Mouse (Mus musculus) heart, postnatal 0 days (tissue): ENCODE measurements at regions not wholly inside any gene's neighbourhood (a gene's known extent, or its start where the extent isn't known, plus 50 kb on each side); places are given as distances from the start of the nearest gene placed in this dataset.

Experiments used
- ATAC-seq: fragments of 200-750 bp; cut with Nextera tagmentation; 2 replicates; pipeline ENCODE4 v1.8.0; 2017; ENCODE audit warnings: low read depth, moderate number of reproducible peaks, moderate library complexity; ENCODE audit not compliant: insufficient read depth
- DNase-seq: peaks from one replicate; pipeline ENCODE4 v3.0.0-alpha.2; 2016; ENCODE audit warnings: low spot score
- H3K27ac ChIP-seq: fragments of 300-500 bp; sonication (generic); 2 replicates; pipeline ENCODE4 v1.5.1; 2014; ENCODE audit warnings: low read depth, mild to moderate bottlenecking
- H3K27me3 ChIP-seq: fragments of 300-500 bp; sonication (generic); 2 replicates; pipeline ENCODE4 v1.6.1; 2014; ENCODE audit warnings: low read length, mixed read lengths; ENCODE audit not compliant: control insufficient read depth, insufficient read depth
- H3K36me3 ChIP-seq: fragments of 300-500 bp; sonication (generic); replicated peaks from 2 replicates; pipeline ENCODE4 v1.6.1; 2014; ENCODE audit warnings: low read length, mixed read lengths; ENCODE audit not compliant: control insufficient read depth, insufficient read depth
- H3K4me1 ChIP-seq: fragments of 300-500 bp; sonication (generic); 2 replicates; pipeline ENCODE4 v1.6.1; 2014; ENCODE audit warnings: antibody characterized with exemption; ENCODE audit not compliant: control insufficient read depth, insufficient read depth
- H3K4me2 ChIP-seq: fragments of 300-500 bp; sonication (generic); 2 replicates; pipeline ENCODE4 v1.6.1; 2014; ENCODE audit warnings: low read depth, mild to moderate bottlenecking, low read length, moderate library complexity
- H3K4me3 ChIP-seq: fragments of 300-500 bp; sonication (generic); 2 replicates; pipeline ENCODE4 v1.5.1; 2014; ENCODE audit warnings: low read depth, low read length
- H3K9ac ChIP-seq: fragments of 300-500 bp; sonication (generic); replicated peaks from 2 replicates; pipeline ENCODE4 v1.6.1; 2014; ENCODE audit warnings: low read depth, low read length, mixed read lengths
- H3K9me3 ChIP-seq: fragments of 300-500 bp; sonication (generic); replicated peaks from 2 replicates; pipeline ENCODE4 v1.6.1; 2016; ENCODE audit warnings: low read length; ENCODE audit not compliant: control insufficient read depth
- CTCF ChIP-seq: IDR thresholded peaks from 2 replicates; pipeline ENCODE4 v1.5.1; 2016; ENCODE audit warnings: antibody characterized with exemption, control low read depth, low read depth
- EP300 ChIP-seq: IDR thresholded peaks from 2 replicates; pipeline ENCODE4 v1.6.1; 2016; ENCODE audit warnings: antibody characterized with exemption, low read depth
- WGBS: fragments of 180-500 bp; shearing (Covaris S2); extraction: QIAGEN DNeasy Blood & Tissue Kit; methylation state at CpG from one replicate; pipeline ENCODE4 v1.1.7; 2014; 5-methylcytosine and 5-hydroxymethylcytosine counted together

DNA sequence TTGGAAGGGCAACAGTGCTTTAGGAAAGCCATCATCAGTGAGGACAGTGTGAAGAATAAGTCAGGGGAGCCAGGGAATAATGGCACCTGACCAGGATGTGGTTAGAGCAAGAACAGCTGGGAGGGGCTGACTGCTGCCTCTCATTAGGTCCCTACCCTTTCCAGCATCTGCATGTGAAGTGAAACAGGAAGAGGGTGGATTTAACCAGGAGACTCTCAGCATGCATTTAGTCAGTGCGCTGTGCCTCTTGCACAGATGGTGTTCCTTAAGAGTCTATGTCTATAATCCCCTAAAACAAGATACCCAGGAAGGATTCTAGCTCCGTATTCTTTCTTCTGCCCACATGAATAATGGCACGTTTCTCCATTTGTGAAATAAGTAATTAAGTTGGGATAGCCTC is 267.9 kb downstream of the Spry2 start:
- H3K27ac ChIP-seq, result no peak overlapping the region
- no peak overlapping the region for H3K9ac ChIP-seq
- no peaks in the 10 kb centered on the region for H3K36me3 ChIP-seq
- H3K9me3 ChIP-seq, result no peaks in the 10 kb centered on the region
- H3K4me3 ChIP-seq, result no peak overlapping the region
- no peaks in the 10 kb centered on the region for H3K4me1 ChIP-seq
- ATAC-seq, result no peak
- no peak for DNase-seq
- 78% methylated on average over 3 of the region's 3 CpGs for WGBS
- no peaks in the 10 kb centered on the region for H3K27me3 ChIP-seq
- H3K4me2 ChIP-seq, result no peak overlapping the region
- no peak for TF ChIP-seq CTCF
- TF ChIP-seq EP300, result no peak

DNA sequence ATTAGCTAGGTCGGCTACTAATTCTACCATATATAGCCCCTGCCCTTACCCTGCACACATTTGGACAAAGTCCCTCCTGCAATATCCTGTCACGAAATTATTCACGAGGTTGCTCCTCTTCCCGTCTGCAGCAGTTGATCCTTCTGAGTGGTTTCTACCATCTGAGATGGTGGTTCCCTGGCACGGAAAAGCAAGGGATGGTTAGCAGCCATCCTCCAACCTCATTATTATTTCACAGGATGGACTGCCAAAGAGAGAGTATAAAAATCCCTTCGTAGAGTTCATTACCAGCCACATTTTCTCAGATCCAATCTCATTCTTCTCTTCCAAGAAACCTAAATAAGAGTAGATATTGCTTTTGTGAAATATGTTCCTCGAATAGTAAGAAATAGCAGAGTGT is 272.2 kb downstream of the Spry2 start:
- no peak overlapping the region for H3K4me3 ChIP-seq
- no peaks in the 10 kb centered on the region for H3K36me3 ChIP-seq
- no peak overlapping the region for H3K9ac ChIP-seq
- DNase-seq, result no peak
- H3K4me1 ChIP-seq, result 0 out of 2 replicates have a peak, but pooled peaks cover 5% of the 10 kb centered on the region
- no peak overlapping the region for H3K4me2 ChIP-seq
- H3K27me3 ChIP-seq, result no peaks in the 10 kb centered on the region
- H3K9me3 ChIP-seq, result no peaks in the 10 kb centered on the region
- WGBS, result 75% methylated on average over 7 of the region's 7 CpGs
- H3K27ac ChIP-seq, result no peak overlapping the region
- no peak for TF ChIP-seq CTCF
- TF ChIP-seq EP300, result no peak
- no peak for ATAC-seq

DNA sequence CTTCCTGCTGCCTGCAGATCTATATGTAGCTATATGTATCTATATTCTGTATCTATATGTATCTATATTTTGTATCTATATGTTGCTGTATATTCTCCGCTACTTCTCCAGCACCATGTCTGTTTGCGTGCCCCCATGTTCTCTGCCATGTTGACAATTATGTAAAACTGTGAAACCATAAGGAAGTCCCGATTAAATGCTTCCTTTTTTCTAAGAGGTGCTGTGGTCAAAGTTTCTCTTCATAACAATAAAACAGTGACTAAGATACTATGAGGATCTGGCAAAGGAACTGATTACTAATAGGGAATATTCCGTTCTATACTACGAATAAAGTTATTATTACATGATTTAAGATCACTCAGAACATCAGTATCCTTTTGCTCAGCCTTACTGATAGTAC is 274.5 kb downstream of the Spry2 start:
- Histone ChIP-seq H3K27me3 (no peaks in the 10 kb centered on the region), H3K4me3 (no peak overlapping the region), H3K36me3 (no peaks in the 10 kb centered on the region), H3K9me3 (no peaks in the 10 kb centered on the region), H3K4me2 (no peak overlapping the region), H3K9ac (no peak overlapping the region), H3K4me1 (0 out of 2 replicates have a peak, but pooled peaks cover 5% of the 10 kb centered on the region), H3K27ac (no peak overlapping the region)
- WGBS, result 93% methylated on average over 5 of the region's 5 CpGs
- ATAC-seq (no peak), DNase-seq (no peak)
- TF ChIP-seq EP300, result no peak
- no peak for TF ChIP-seq CTCF

DNA sequence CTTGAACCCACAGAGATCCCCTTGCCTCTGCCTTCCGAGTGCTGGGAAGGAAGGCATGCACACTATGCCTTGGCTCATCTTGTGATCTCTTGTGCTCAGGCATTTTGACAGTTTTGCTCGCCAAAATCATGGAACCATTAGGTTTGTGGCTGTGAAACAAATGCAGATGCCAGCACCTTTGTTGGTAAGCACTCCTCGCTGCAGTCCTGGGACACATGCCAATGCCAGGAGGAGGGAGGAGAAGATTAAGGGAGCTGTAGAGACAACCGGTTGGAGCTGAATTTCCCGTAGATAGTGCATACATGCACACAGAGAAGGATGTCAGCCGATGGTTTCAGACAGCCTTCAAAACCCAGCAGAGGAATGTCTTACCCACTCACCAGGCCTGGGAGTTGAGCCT is 275.5 kb downstream of the Spry2 start:
- 36% methylated on average over 6 of the region's 6 CpGs for WGBS
- Histone ChIP-seq H3K4me1 (0 out of 2 replicates have a peak, but pooled peaks cover 5% of the 10 kb centered on the region), H3K27me3 (no peaks in the 10 kb centered on the region), H3K4me3 (no peak overlapping the region), H3K9me3 (no peaks in the 10 kb centered on the region), H3K9ac (no peak overlapping the region), H3K27ac (no peak overlapping the region), H3K4me2 (no peak overlapping the region), H3K36me3 (no peaks in the 10 kb centered on the region)
- TF ChIP-seq EP300 (no peak), CTCF (no peak)
- ATAC-seq (no peak), DNase-seq (peak; percentile 18)

DNA sequence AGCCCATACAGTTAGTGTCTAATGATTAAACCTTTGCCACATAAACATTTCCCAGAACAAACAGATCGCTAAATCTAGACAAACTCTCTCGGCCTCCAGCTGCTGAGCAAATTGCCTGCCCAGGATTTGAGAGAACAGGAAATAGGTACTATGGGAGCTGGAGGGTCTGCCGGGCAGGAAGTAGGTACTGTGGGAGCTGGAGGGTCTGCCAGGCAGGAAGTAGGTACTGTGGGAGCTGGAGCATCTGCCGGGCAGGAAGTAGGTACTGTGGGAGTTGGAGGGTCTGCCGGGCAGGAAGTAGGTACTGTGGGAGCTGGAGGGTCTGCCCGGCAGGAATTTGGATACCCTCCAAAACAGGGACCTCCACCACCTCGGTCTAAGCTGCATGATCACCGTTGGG is 277.2 kb downstream of the Spry2 start:
- DNase-seq, result no peak
- Histone ChIP-seq H3K4me2 (no peak overlapping the region), H3K9ac (no peak overlapping the region), H3K27ac (no peak overlapping the region), H3K4me1 (peaks cover 12% of the 10 kb centered on the region), H3K36me3 (no peaks in the 10 kb centered on the region), H3K4me3 (no peak overlapping the region), H3K27me3 (no peaks in the 10 kb centered on the region), H3K9me3 (no peaks in the 10 kb centered on the region)
- no peak for ATAC-seq
- 56% methylated on average over 8 of the region's 8 CpGs for WGBS
- TF ChIP-seq EP300 (no peak), CTCF (no peak)

DNA sequence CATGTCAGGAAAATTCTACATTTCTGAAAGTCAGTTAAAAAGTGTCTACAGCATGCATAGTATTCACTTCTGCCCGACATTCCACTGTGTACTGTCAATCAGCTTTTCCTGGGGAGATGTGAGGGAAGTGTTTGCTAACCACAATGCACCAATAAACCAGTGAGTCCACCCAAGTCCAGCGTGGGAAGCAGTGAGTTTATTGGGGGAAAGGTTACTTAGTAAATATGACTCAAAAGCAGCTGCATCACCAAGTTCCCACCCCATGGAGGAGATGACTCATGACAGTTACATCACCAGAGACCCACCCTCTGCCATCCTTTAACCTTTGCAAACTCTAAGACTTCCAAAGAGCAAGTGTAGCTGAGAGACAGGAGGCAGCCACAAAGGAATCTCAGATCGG is 280.9 kb downstream of the Spry2 start:
- WGBS, result 46% methylated on average over 3 of the region's 3 CpGs
- no peak overlapping the region for H3K27ac ChIP-seq

More for the DNA sequence above, 280.9 kb downstream of the Spry2 start:
- Histone ChIP-seq H3K9ac (no peak overlapping the region), H3K36me3 (no peaks in the 10 kb centered on the region), H3K4me2 (no peak overlapping the region), H3K4me1 (peaks cover 10% of the 10 kb centered on the region), H3K9me3 (no peaks in the 10 kb centered on the region), H3K27me3 (no peaks in the 10 kb centered on the region), H3K4me3 (no peak overlapping the region)
- peak; percentile 25 for DNase-seq
- TF ChIP-seq CTCF, result no peak
- no peak for TF ChIP-seq EP300
- 0 out of 2 replicates have a peak, but pooled peaks have one; percentile 17 for ATAC-seq
